Mouse (Mus musculus): ENCODE measurements at regions not wholly inside any gene's neighbourhood (a gene's known extent, or its start where the extent isn't known, plus 50 kb on each side); places are given as distances from the start of the nearest gene placed in this dataset.

DNA sequence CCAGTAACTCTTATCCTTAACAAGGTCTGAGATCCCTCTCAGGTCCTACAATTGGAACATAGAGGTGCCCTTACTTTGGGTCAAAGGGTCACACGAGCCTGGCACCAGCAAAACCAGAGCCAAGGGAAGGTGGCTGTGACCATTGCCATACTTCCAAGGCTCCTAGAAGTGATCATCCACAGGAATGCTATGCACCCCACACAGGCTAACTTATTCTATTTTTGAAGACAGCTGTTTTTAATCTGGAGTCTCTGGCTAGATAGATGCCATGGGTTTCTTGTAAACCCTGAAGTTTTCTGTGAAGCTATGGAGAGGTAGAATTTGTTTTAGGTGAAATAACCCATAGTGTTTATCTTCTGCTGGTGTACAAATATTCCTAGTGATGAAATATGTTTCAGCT, 172.5 kb upstream of the Mctp2 start:
- no peak for DNase-seq (ENCODE audit: low spot score)
- Histone ChIP-seq H3K27ac (no peak overlapping the region), H3K4me3 (no peak overlapping the region), H3K4me1 (no peaks in the 10 kb centered on the region), H3K27me3 (ENCODE audit: insufficient read depth, poor library complexity, severe bottlenecking) (no peaks in the 10 kb centered on the region), H3K36me3 (no peaks in the 10 kb centered on the region), H3K9me3 (no peaks in the 10 kb centered on the region)
- 62% methylated on average over 1 of the region's 1 CpGs for WGBS

DNA sequence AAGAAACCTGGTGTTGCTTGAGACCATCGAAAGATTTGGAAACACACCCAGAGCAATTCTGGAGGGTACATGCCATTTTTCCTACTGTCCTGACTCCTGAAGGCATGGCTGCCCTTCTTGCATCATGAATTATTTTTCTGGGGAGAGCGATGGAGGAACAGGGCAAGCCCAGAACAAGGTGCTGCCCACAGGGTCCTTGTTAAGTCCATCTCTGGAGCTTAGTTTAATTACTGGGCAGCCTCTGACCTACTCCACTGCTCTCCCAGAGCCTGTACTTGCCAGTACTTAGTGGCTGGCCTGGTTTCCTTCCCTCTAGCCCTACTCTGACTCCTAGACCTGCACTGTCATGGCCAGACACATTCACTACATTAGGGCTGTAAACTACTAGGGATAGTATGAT, 174.9 kb upstream of the Mctp2 start:
- DNase-seq (ENCODE audit: low spot score), result no peak
- Histone ChIP-seq H3K36me3 (no peaks in the 10 kb centered on the region), H3K4me3 (no peak overlapping the region), H3K27me3 (ENCODE audit: insufficient read depth, poor library complexity, severe bottlenecking) (no peaks in the 10 kb centered on the region), H3K9me3 (no peaks in the 10 kb centered on the region), H3K27ac (no peak overlapping the region), H3K4me1 (no peaks in the 10 kb centered on the region)
- WGBS, result 81% methylated on average over 2 of the region's 2 CpGs

DNA sequence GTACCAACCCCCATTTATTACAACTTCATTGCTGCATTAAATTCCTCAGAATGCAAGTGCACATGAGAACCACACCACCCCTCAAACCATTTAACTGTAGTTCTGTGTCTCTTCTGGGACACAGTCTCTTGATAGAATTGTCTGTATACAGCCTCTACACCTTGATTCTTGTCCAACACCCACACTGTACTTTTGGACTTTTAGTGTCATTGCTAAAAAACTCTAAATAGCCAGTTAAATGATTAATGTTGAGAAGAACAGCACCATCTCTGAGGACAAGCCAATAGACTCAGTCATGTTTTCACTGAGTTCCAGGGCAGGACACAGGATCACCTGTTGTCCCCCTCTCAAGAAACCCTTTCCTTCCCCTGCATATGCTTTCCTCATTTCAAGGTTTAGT, 183.8 kb upstream of the Mctp2 start:
- Histone ChIP-seq H3K27me3 (ENCODE audit: insufficient read depth, poor library complexity, severe bottlenecking) (no peaks in the 10 kb centered on the region), H3K9me3 (no peaks in the 10 kb centered on the region), H3K36me3 (no peaks in the 10 kb centered on the region), H3K4me3 (no peak overlapping the region), H3K27ac (no peak overlapping the region), H3K4me1 (no peaks in the 10 kb centered on the region)
- DNase-seq (ENCODE audit: low spot score), result no peak

DNA sequence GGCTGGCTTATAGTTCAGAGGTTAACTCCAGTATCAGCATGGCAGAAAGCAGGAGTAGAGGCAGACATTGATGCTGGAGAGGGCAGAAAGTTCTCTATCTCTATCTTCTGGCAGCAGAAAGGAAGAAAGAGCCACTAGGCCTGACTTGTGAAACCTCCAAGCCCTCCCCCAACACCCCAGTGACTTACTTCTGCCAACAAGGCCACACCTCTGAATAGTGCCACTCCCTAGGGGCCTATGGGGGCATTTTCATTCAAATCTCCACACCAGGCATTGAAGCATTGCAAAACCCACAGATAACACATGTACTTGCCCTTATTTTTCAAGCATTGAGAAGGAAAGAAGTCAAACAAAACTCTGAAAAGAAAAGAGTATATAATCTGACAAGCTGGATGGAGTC, 186.9 kb upstream of the Mctp2 start:
- Histone ChIP-seq H3K27ac (no peak overlapping the region), H3K4me1 (no peaks in the 10 kb centered on the region), H3K27me3 (ENCODE audit: insufficient read depth, poor library complexity, severe bottlenecking) (no peaks in the 10 kb centered on the region), H3K36me3 (no peaks in the 10 kb centered on the region), H3K4me3 (no peak overlapping the region), H3K9me3 (no peaks in the 10 kb centered on the region)
- DNase-seq (ENCODE audit: low spot score), result no peak

DNA sequence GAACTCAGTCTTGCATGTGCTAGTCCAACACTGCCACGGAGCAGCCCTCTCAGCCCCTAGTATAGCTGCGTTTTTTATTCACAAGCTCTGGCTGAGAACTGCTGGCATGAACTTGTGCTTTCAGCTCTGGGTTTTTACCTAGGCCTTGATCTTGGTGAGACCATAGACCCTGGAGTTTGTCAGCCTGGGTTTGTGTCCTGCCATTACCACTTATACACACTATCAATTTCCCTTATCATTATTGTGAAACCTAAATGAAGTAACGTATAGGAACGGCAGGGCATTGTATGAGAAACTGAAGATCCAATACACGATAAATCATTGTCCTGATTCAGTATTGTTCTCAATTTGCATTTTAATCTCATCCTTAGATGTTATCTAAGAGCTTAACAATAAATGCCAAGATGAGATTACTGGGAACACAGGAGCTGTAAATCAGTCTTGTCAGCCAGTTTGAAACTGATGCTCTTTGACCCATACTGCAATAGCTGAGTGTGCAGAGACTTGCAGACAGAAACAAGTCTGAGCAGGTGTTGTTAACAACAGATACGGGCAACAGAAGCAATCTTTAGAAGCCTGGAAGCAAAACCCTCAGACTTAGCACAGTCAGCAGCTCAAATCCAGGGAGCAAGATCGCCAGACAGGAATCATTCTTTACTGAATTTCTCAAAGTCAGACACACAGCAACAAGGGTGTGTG, 190.7 kb upstream of the Mctp2 start:
- no peak overlapping the region for H3K4me3 ChIP-seq
- WGBS, result 66% methylated on average over 7 of the region's 7 CpGs
- DNase-seq (ENCODE audit: low spot score), result no peak
- no peak overlapping the region for H3K27ac ChIP-seq
- no peaks in the 10 kb centered on the region for H3K36me3 ChIP-seq
- H3K9me3 ChIP-seq, result no peaks in the 10 kb centered on the region
- H3K27me3 ChIP-seq (ENCODE audit: insufficient read depth, poor library complexity, severe bottlenecking), result no peaks in the 10 kb centered on the region
- no peaks in the 10 kb centered on the region for H3K4me1 ChIP-seq

DNA sequence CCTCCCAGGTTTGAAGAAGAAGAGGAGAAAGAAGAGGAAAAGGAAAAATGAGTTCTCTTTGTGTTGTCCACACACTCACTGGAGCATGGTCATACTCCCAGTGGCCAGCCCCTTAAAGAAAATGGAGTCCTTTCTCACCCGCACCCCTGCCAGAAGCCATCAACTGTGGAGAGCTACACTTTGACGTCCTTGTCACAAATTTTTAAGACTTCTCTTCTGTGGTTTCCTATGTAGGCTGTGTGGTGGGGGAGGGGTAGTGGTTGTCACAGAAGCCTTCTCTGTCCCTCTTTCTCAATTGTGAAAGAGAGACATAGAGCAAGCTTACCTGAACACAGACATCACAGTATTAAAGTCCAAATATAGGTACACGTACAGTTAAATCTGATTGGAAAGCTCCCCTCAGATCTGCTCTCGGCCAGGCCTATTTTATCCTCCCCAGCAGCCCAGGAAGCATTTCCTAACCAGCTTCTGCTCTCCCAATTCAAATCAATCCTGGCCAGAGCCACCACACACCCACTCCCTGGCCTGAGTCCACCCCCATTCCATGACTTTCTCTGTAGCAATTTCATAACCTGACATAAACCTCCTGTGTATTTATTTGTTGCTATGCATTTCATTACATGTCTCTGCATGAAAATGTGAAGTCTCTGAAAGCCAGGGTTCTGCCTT, 192.3 kb upstream of the Mctp2 start:
- WGBS, result 72% methylated on average over 4 of the region's 4 CpGs
- H3K36me3 ChIP-seq, result no peaks in the 10 kb centered on the region
- H3K4me1 ChIP-seq, result no peaks in the 10 kb centered on the region
- H3K27me3 ChIP-seq (ENCODE audit: insufficient read depth, poor library complexity, severe bottlenecking), result no peaks in the 10 kb centered on the region
- DNase-seq (ENCODE audit: low spot score), result no peak
- H3K9me3 ChIP-seq, result no peaks in the 10 kb centered on the region
- H3K4me3 ChIP-seq, result no peak overlapping the region
- H3K27ac ChIP-seq, result no peak overlapping the region

DNA sequence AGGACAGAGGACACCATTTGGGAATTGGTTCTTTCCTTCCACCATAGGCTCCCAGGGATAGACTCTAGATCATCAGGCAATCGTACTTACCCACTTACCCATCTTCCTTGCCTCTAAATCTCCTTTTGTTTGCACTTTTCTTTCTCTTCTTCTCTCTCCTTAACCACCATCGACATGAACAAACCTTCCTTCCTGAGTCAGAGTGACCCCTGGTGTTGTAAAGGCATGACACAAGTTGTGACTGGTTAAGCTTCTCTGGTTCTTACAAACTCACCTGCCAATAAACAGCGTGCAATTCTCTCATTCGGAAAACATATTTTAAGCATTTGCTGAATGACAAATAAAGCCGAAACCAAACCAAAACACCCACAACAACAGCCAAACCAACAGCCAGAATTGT, 193.4 kb upstream of the Mctp2 start:
- no peak for DNase-seq (ENCODE audit: low spot score)
- WGBS, result 76% methylated on average over 5 of the region's 5 CpGs
- Histone ChIP-seq H3K4me3 (no peak overlapping the region), H3K27ac (no peak overlapping the region), H3K4me1 (no peaks in the 10 kb centered on the region), H3K36me3 (no peaks in the 10 kb centered on the region), H3K27me3 (ENCODE audit: insufficient read depth, poor library complexity, severe bottlenecking) (no peaks in the 10 kb centered on the region), H3K9me3 (no peaks in the 10 kb centered on the region)

DNA sequence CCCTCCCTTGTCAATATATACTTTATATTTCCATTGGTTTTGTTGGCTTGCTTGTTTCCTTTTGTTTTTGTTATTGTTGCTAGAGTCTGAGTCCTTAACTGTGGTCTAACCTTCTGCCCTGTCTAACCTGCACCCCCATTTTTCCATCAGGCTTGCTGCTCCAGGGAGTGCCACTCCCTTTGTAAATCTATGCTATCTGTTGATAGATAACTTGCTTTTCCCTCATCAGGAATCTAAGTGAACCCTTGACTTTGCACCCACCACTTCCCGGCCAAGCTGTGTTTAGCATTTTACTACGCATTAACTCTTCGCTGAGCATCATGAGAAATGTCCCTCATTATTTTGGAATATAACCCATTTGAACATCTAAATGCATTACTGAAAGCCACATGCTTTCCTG, 193.8 kb upstream of the Mctp2 start:
- 81% methylated on average over 3 of the region's 3 CpGs for WGBS

DNA sequence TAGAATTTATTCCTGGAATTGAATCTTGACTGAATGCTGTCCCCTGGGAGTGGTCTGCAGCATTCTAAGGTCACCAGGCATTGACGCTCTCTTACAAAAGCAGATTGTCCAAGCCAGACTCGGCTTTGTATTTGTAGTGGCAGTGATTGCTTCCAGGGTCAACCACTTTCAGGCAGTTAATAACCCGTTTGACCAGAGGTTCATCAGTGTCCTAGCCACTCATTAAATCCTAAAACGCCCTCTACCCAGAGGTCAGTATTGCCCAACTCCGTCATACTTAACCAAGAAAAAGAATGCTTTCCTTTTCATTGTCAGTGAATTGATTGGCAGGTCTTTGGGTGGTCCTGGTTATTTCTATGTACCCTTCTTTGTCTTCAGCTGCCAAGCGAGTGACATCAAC, 194.6 kb upstream of the Mctp2 start:
- no peaks in the 10 kb centered on the region for H3K9me3 ChIP-seq
- H3K4me1 ChIP-seq, result no peaks in the 10 kb centered on the region
- H3K36me3 ChIP-seq, result no peaks in the 10 kb centered on the region
- 74% methylated on average over 6 of the region's 6 CpGs for WGBS
- no peaks in the 10 kb centered on the region for H3K27me3 ChIP-seq (ENCODE audit: insufficient read depth, poor library complexity, severe bottlenecking)
- no peak for DNase-seq (ENCODE audit: low spot score)
- H3K27ac ChIP-seq, result no peak overlapping the region
- no peak overlapping the region for H3K4me3 ChIP-seq

More for the DNA sequence above, 193.8 kb upstream of the Mctp2 start:
- Histone ChIP-seq H3K27ac (no peak overlapping the region), H3K9me3 (no peaks in the 10 kb centered on the region), H3K4me1 (no peaks in the 10 kb centered on the region), H3K27me3 (ENCODE audit: insufficient read depth, poor library complexity, severe bottlenecking) (no peaks in the 10 kb centered on the region), H3K36me3 (no peaks in the 10 kb centered on the region), H3K4me3 (no peak overlapping the region)
- DNase-seq (ENCODE audit: low spot score), result no peak

DNA sequence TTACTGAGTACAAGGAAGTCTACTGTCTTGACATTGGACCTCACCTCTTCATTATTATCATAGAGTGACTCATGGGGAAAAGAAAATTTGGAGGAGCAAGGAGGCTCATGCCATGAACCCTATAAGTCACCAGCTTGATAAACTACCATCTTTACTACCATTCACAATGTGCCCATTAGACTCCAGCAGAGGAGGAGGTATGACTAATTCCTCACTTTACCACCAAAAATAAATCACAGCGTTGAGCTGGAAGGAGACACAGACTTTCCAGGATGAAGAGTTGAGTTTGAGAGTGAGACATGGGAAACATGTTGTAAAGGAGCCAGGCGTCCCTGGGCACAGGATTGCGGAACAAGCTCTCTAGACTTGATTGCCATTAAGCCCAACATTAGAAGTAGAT, 195.0 kb upstream of the Mctp2 start:
- Histone ChIP-seq H3K4me3 (no peak overlapping the region), H3K36me3 (no peaks in the 10 kb centered on the region), H3K9me3 (no peaks in the 10 kb centered on the region), H3K27ac (no peak overlapping the region), H3K27me3 (ENCODE audit: insufficient read depth, poor library complexity, severe bottlenecking) (no peaks in the 10 kb centered on the region), H3K4me1 (no peaks in the 10 kb centered on the region)
- 84% methylated on average over 3 of the region's 3 CpGs for WGBS
- no peak for DNase-seq (ENCODE audit: low spot score)

DNA sequence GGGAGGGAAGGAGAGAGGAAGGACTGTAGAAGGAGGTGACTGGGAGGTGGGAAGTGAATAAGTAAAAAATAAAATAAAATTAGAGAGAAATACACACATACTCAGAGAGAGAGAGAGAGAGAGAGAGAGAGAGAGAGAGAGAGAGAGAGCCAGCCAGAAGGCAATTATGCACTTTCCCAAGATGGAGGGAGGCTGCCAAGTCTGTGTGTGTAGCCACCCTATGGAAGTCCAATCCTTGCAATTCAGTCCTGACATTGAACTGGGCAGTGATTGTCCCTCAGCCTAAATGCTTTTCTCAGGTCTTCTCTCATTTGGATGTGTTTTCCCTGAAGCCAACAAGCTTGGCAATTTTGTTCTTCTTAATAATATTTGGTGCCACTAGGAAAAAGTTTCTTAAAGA, 197.3 kb upstream of the Mctp2 start:
- no peaks in the 10 kb centered on the region for H3K27me3 ChIP-seq (ENCODE audit: insufficient read depth, poor library complexity, severe bottlenecking)
- H3K36me3 ChIP-seq, result no peaks in the 10 kb centered on the region
- H3K4me1 ChIP-seq, result no peaks in the 10 kb centered on the region
- DNase-seq (ENCODE audit: low spot score), result no peak
- no peaks in the 10 kb centered on the region for H3K9me3 ChIP-seq
- H3K27ac ChIP-seq, result no peak overlapping the region
- no peak overlapping the region for H3K4me3 ChIP-seq

DNA sequence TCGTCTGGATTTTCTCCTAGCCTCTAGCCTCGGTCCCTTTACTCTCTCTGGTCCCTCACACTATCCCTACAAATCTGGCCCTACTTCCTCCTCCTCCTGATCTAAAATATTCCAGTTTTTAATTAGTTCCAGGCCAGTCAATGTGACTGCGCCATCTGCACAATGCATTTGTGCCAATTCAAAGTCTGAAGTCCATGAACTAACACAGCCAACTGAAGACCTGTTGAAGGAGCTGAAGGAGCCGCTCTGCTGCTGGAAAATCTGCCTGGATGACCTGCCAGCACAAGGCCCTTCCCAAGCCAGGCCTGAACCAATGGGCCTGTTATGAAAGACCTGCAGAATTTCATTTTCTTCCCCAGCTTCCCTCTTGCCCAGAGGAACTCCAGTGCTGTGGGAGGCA, 197.9 kb upstream of the Mctp2 start:
- Histone ChIP-seq H3K27ac (no peak overlapping the region), H3K4me1 (no peaks in the 10 kb centered on the region)

DNA sequence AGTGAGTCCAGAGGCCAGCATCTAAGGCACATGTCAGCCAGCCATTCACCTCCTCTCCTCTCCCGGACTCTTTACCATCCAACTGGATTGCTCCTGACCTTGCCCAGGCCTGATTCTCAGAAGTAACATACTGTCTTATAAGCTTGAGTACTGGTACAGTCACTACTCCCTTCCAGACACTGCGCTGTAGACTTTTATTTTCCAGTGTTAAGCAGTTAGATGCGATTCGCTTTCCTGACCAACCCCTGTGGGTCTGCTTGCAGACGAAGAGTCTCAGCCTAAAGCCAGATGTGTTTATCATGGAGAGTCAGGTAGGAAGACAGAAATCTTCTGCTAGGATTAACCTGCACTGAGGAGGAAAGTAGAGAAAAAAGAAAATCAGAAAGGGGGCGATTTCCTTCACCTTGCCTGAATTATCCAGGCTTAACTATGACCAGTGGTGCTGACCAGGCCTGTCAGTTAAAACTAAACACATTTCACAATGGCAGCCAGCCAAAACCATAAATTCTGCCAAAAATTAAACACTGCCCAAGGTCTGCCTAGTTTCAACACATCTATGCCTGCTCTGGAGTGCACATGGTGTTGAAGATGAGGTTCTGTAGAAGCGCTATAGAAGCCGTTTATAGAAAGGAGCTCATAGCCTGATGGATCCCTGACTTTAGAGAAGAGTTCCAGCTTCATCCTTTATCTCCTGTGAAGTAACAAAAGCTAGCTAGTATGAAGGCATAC, 199.5 kb upstream of the Mctp2 start:
- Histone ChIP-seq H3K27me3 (ENCODE audit: insufficient read depth, poor library complexity, severe bottlenecking) (no peaks in the 10 kb centered on the region), H3K27ac (no peak overlapping the region), H3K9me3 (no peaks in the 10 kb centered on the region), H3K36me3 (no peaks in the 10 kb centered on the region), H3K4me3 (no peak overlapping the region), H3K4me1 (no peaks in the 10 kb centered on the region)
- no peak for DNase-seq (ENCODE audit: low spot score)
- 84% methylated on average over 8 of the region's 8 CpGs for WGBS

More for the DNA sequence above, 197.9 kb upstream of the Mctp2 start:
- DNase-seq (ENCODE audit: low spot score), result no peak
- Histone ChIP-seq H3K9me3 (no peaks in the 10 kb centered on the region), H3K4me3 (no peak overlapping the region), H3K36me3 (no peaks in the 10 kb centered on the region), H3K27me3 (ENCODE audit: insufficient read depth, poor library complexity, severe bottlenecking) (no peaks in the 10 kb centered on the region)
- WGBS, result 78% methylated on average over 4 of the region's 4 CpGs
